In genomic region chr6:129238275-129239038, GRCm38 (mm10) we compare ENCODE assay signal across 8 mouse cellular contexts. TPM values are rescaled to one million over a fixed set of nuclear protein-coding genes. Genes with fewer than 3 reads are reported as not detected.
A peak's percentile ranks its signal among the peaks of the same experiment; 100 is the strongest.
DNase-seq lines count a peak whose midpoint lies in the region; ATAC-seq and TF ChIP-seq lines count a peak whose summit lies in the region.

No protein-coding gene starts in this region.

- no peak overlapping the region for H3K27ac ChIP-seq in liver, embryonic 14.5 days

- H3K27me3 ChIP-seq in liver, embryonic 14.5 days (ENCODE audit: control insufficient read depth, insufficient read depth, low read length), result no peaks in the 10 kb centered on the region
- H3K27me3 ChIP-seq in myocyte (ENCODE audit: control insufficient read depth, insufficient read depth, insufficient read length), result no peaks in the 10 kb centered on the region

- no peaks in the 10 kb centered on the region for H3K79me2 ChIP-seq in myocyte (ENCODE audit: control insufficient read depth, insufficient read depth)

- H3K36me3 ChIP-seq in liver, embryonic 14.5 days (replicated peaks; ENCODE audit: control insufficient read depth, insufficient read depth, low read depth), result no peaks in the 10 kb centered on the region
- H3K36me3 ChIP-seq in myocyte (ENCODE audit: control insufficient read depth, insufficient read depth), result no peaks in the 10 kb centered on the region

- no peak for TF ChIP-seq EP300 in liver, embryonic 14.5 days (IDR thresholded peaks at IDR 0.05; ENCODE audit: low read depth)

- no peak for TF ChIP-seq POLR2A in myocyte (IDR thresholded peaks at IDR 0.05; ENCODE audit: insufficient read length, low read depth)

- peak; percentile 85 for ATAC-seq in liver, embryonic 14.5 days (ENCODE audit: insufficient read depth)

- intact Hi-C loops in left cerebral cortex, postnatal 4 days (cut with DNase I), result loop anchor here (5.0 to 10.0 kb wide), 2 partner anchors 144 to 381 kb away; no protein-coding TSS in a partner anchor

- H3K4me2 ChIP-seq in liver, embryonic 14.5 days (ENCODE audit: low read depth), result peak overlapping the region; percentile 75
- H3K4me2 ChIP-seq in myocyte (ENCODE audit: low read depth), result peak overlapping the region; percentile 88

- DNase-seq in left cerebral cortex, postnatal 4 days, result peak; percentile 19
- no peak for DNase-seq in left cerebral cortex, adult 11 months (ENCODE audit: low spot score)
- DNase-seq in cerebellum, postnatal 14 days, result peak; percentile 35 to 36
- DNase-seq in gastrocnemius, adult 18-20 months (ENCODE audit: low spot score), result peak; percentile 72
- peak; percentile 57 for DNase-seq in induced T-regulatory cell, adult 2 months (ENCODE audit: low read depth)
- no peak for DNase-seq in liver, embryonic 14.5 days (ENCODE audit: low read depth in 3 of 3, low spot score in 3 of 3)
- DNase-seq in thymus, postnatal 25 days, result peak; percentile 82

- H3K9me3 ChIP-seq in liver, embryonic 14.5 days (ENCODE audit: control insufficient read depth, low read length), result no peaks in the 10 kb centered on the region

- peak overlapping the region; percentile 60 to 98 for H3K4me3 ChIP-seq in liver, embryonic 14.5 days (ENCODE audit: insufficient read depth in 1 of 2, low read depth in 2 of 2, low read length in 2 of 2)
- peak overlapping the region; percentile 39 for H3K4me3 ChIP-seq in myocyte

- H3K9ac ChIP-seq in liver, embryonic 14.5 days (replicated peaks), result peak overlapping the region; percentile 61

- peaks cover 26 to 37% of the 10 kb centered on the region in 2 experiments for H3K4me1 ChIP-seq in liver, embryonic 14.5 days (replicated peaks; ENCODE audit: control insufficient read depth in 2 of 2, insufficient read depth in 2 of 2, low read length in 1 of 2)

- 8% methylated on average over 14 of the region's 14 CpGs for WGBS in liver, embryonic 14.5 days (ENCODE audit: insufficient replicate concordance)

- TF ChIP-seq CTCF in liver, embryonic 14.5 days (IDR thresholded peaks at IDR 0.05; ENCODE audit: low read depth), result no peak

- no peak overlapping the region for H3ac ChIP-seq in myocyte (ENCODE audit: control insufficient read depth, insufficient read length)

TF ChIP-seq in myocyte, 11 proteins besides CTCF, POLR2A, EP300 and RAD21:
- TF ChIP-seq E2F4 (IDR thresholded peaks at IDR 0.05; ENCODE audit: insufficient read depth), result no peak
- TF ChIP-seq TCF12 (IDR thresholded peaks at IDR 0.05; ENCODE audit: insufficient read depth, poor library complexity, severe bottlenecking), result no peak
- no peak for TF ChIP-seq USF1 (IDR thresholded peaks at IDR 0.05; ENCODE audit: low read depth)
- no peak for TF ChIP-seq CEBPB (IDR thresholded peaks at IDR 0.05; ENCODE audit: insufficient read depth, poor library complexity, severe bottlenecking)
- TF ChIP-seq POLR2AphosphoS2 (IDR thresholded peaks at IDR 0.05; ENCODE audit: insufficient read length, low read depth), result no peak
- no peak for TF ChIP-seq REST (IDR thresholded peaks at IDR 0.05; ENCODE audit: insufficient read depth, insufficient read length)
- no peak for TF ChIP-seq TCF3 (IDR thresholded peaks at IDR 0.05; ENCODE audit: insufficient read length, low read depth)
- TF ChIP-seq MAX (IDR thresholded peaks at IDR 0.05; ENCODE audit: low read depth), result no peak
- TF ChIP-seq MYOD1 (IDR thresholded peaks at IDR 0.05; ENCODE audit: control insufficient read depth in 1 of 3, insufficient read length in 2 of 3, low read depth in 2 of 3), result no peak
- TF ChIP-seq MYOG (IDR thresholded peaks at IDR 0.05; ENCODE audit: control insufficient read depth in 1 of 3, insufficient read depth in 1 of 3, insufficient read length in 2 of 3, low read depth in 2 of 3), result no peak
- no peak for TF ChIP-seq SRF (IDR thresholded peaks at IDR 0.05; ENCODE audit: control insufficient read depth, insufficient read length, low read depth)

RNA-seq across cellular contexts. Expression of gene Cd69, which starts 36.8 kb away (rescaled TPM):
- not detected for total RNA-seq in left cerebral cortex, postnatal 4 days (2021)
- under 1 TPM in 1 of 2 experiments, not detected in 1; 0.12 TPM for total RNA-seq in gastrocnemius, adult 18-20 months (2021)
- polyA plus RNA-seq in liver, embryonic 14.5 days (2012; rRNA removed), result 0.44 and 0.98 TPM in 2 replicates
- 0.97 and 1.1 TPM in 2 replicates for polyA plus RNA-seq in liver, embryonic 14.5 days (2014; fragmentation: Nextera tagmentation; extraction: Ambion mirVana)
- 0.23 TPM for polyA plus RNA-seq in myocyte (2012; fragmentation: generic; extraction: Trizol)

RNA-seq across cellular contexts. Expression of gene Clec2d, which starts 58.0 kb away (rescaled TPM):
- total RNA-seq in left cerebral cortex, postnatal 4 days (2021), result 1 to 10 TPM; 4.0 to 5.4 TPM
- 10 to 100 TPM; 54.9 to 94.0 TPM for total RNA-seq in gastrocnemius, adult 18-20 months (2021)
- polyA plus RNA-seq in liver, embryonic 14.5 days (2012; rRNA removed), result 2.1 and 6.6 TPM in 2 replicates
- polyA plus RNA-seq in liver, embryonic 14.5 days (2014; fragmentation: Nextera tagmentation; extraction: Ambion mirVana), result 0.19 and 0.22 TPM in 2 replicates
- polyA plus RNA-seq in myocyte (2012; fragmentation: generic; extraction: Trizol), result 19.7 TPM

Comparison
In these comparisons a context has a peak if more than half of its experiments do, and no peak if none do; other contexts are left out.
1. DNase-seq: peak in left cerebral cortex, postnatal 4 days (single experiment), cerebellum, postnatal 14 days (2 of 2), gastrocnemius, adult 18-20 months (single experiment), induced T-regulatory cell, adult 2 months (single experiment) and thymus, postnatal 25 days (single experiment); none in left cerebral cortex, adult 11 months (single experiment) and liver, embryonic 14.5 days (0 of 3).
2. RNA of gene Clec2d, which starts 58.0 kb away (total RNA-seq): 54.9 to 94.0 TPM in gastrocnemius, adult 18-20 months; 4.0 to 5.4 TPM in left cerebral cortex, postnatal 4 days; every median in the first group is over 4 times any median in the second.